Mouse (Mus musculus) heart, postnatal 0 days (tissue): Measurements from ENCODE around the gene Ckap2l. TPM values are rescaled to one million over a fixed set of nuclear protein-coding genes. Genes with fewer than 3 reads are reported as not detected.

Source experiments
- ATAC-seq: fragments of 200-750 bp; cut with Nextera tagmentation; 2 replicates; pipeline ENCODE4 v1.8.0; 2017; ENCODE audit warnings: low read depth, moderate number of reproducible peaks, moderate library complexity; ENCODE audit not compliant: insufficient read depth
- DNase-seq: peaks from one replicate; pipeline ENCODE4 v3.0.0-alpha.2; 2016; ENCODE audit warnings: low spot score
- H3K27ac ChIP-seq: fragments of 300-500 bp; sonication (generic); 2 replicates; pipeline ENCODE4 v1.5.1; 2014; ENCODE audit warnings: low read depth, mild to moderate bottlenecking
- H3K27me3 ChIP-seq: fragments of 300-500 bp; sonication (generic); 2 replicates; pipeline ENCODE4 v1.6.1; 2014; ENCODE audit warnings: low read length, mixed read lengths; ENCODE audit not compliant: control insufficient read depth, insufficient read depth
- H3K36me3 ChIP-seq: fragments of 300-500 bp; sonication (generic); replicated peaks from 2 replicates; pipeline ENCODE4 v1.6.1; 2014; ENCODE audit warnings: low read length, mixed read lengths; ENCODE audit not compliant: control insufficient read depth, insufficient read depth
- H3K4me1 ChIP-seq: fragments of 300-500 bp; sonication (generic); 2 replicates; pipeline ENCODE4 v1.6.1; 2014; ENCODE audit warnings: antibody characterized with exemption; ENCODE audit not compliant: control insufficient read depth, insufficient read depth
- H3K4me2 ChIP-seq: fragments of 300-500 bp; sonication (generic); 2 replicates; pipeline ENCODE4 v1.6.1; 2014; ENCODE audit warnings: low read depth, mild to moderate bottlenecking, low read length, moderate library complexity
- H3K4me3 ChIP-seq: fragments of 300-500 bp; sonication (generic); 2 replicates; pipeline ENCODE4 v1.5.1; 2014; ENCODE audit warnings: low read depth, low read length
- H3K9ac ChIP-seq: fragments of 300-500 bp; sonication (generic); replicated peaks from 2 replicates; pipeline ENCODE4 v1.6.1; 2014; ENCODE audit warnings: low read depth, low read length, mixed read lengths
- H3K9me3 ChIP-seq: fragments of 300-500 bp; sonication (generic); replicated peaks from 2 replicates; pipeline ENCODE4 v1.6.1; 2016; ENCODE audit warnings: low read length; ENCODE audit not compliant: control insufficient read depth
- CTCF ChIP-seq: IDR thresholded peaks from 2 replicates; pipeline ENCODE4 v1.5.1; 2016; ENCODE audit warnings: antibody characterized with exemption, control low read depth, low read depth
- EP300 ChIP-seq: IDR thresholded peaks from 2 replicates; pipeline ENCODE4 v1.6.1; 2016; ENCODE audit warnings: antibody characterized with exemption, low read depth
- WGBS: fragments of 180-500 bp; shearing (Covaris S2); extraction: QIAGEN DNeasy Blood & Tissue Kit; methylation state at CpG from one replicate; pipeline ENCODE4 v1.1.7; 2014; 5-methylcytosine and 5-hydroxymethylcytosine counted together
- polyA plus RNA-seq: library from polyadenylated mRNA; unstranded; fragments of >200 nt; fragmentation: Nextera tagmentation; extraction: Ambion mirVana; gene quantifications from 2 replicates; pipeline ENCODE4 v1.2.1, GENCODE M21; 2015
- total RNA-seq: library from RNA; depleted of rRNA; stranded (reverse); fragments of >200 nt; gene quantifications from 2 replicates; pipeline ENCODE4 v1.2.3, GENCODE M21; 2014; ENCODE audit warnings: low replicate concordance; rRNA removed

The Ckap2l gene
- 16.2 and 28.9 TPM in 2 replicates for total RNA-seq
- polyA plus RNA-seq: 12.3 and 12.6 TPM in 2 replicates

GRCm38 (mm10) chr2:129296671-129297588 is at the start of gene Ckap2l:
Gene Ckap2l (minus strand): TSS chr2:129297212.
- Histone ChIP-seq H3K9ac (peak within 1 kb of the TSS; percentile 75), H3K36me3 (no peaks in the 10 kb centered on the region), H3K4me1 (peaks cover 13% of the 10 kb centered on the region), H3K4me2 (peak within 1 kb of the TSS; percentile 89), H3K4me3 (peak within 1 kb of the TSS; percentile 93), H3K27ac (peak within 1 kb of the TSS; percentile 92), H3K27me3 (no peaks in the 10 kb centered on the region), H3K9me3 (no peaks in the 10 kb centered on the region)
- WGBS: under 1% methylated on average over 50 of the region's 50 CpGs
- no peak; the same call in 1 of the 2 replicates for TF ChIP-seq EP300
- no peak for TF ChIP-seq CTCF
- ATAC-seq: peak; percentile 100
- DNase-seq: peak; percentile 99

DNA sequence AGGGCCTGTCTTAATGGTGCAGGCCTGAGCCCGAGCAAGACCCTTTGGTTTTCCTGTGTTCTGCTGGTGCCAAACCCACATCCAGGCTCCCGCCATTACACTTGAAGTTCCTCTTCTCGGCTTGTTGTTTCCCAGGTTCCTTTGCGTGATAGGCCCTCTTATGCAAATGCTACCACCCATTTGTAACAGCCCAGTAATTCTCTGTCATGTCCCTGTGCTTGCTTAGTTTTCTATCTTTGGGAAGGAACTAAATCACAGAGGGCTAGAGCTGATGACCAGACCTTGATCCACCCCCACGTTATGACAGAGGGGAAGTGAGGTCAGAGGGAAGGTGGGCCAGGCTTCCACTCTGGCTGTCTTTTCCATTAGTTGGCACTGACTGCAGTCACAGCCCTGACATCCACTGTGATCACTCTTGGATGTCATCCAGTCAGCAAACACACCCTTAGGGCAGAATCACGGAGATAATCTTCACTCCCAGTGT is 41.2 kb upstream of the Ckap2l start:
- H3K4me3 ChIP-seq: no peak overlapping the region
- no peak for DNase-seq
- H3K36me3 ChIP-seq: no peaks in the 10 kb centered on the region
- 62% methylated on average over 6 of the region's 6 CpGs for whole genome bisulfite sequencing
- H3K27me3 ChIP-seq: no peaks in the 10 kb centered on the region
- no peak overlapping the region for H3K4me2 ChIP-seq
- no peak overlapping the region for H3K9ac ChIP-seq
- ATAC-seq: no peak
- H3K4me1 ChIP-seq: no peaks in the 10 kb centered on the region
- H3K9me3 ChIP-seq: peaks cover 7% of the 10 kb centered on the region; the same call in 1 of the 2 replicates
- no peak overlapping the region for H3K27ac ChIP-seq
- no peak for TF ChIP-seq CTCF
- no peak for TF ChIP-seq EP300

- no peak overlapping the region for H3K4me2 ChIP-seq
- H3K9ac ChIP-seq: no peak overlapping the region
- no peak overlapping the region for H3K4me3 ChIP-seq
- no peak overlapping the region for H3K27ac ChIP-seq
- ATAC-seq: no peak
- TF ChIP-seq CTCF (no peak), EP300 (no peak)
- no peak for DNase-seq
- no peaks in the 10 kb centered on the region for H3K9me3 ChIP-seq
- WGBS: 47% methylated on average over 4 of the region's 4 CpGs
- peaks cover 15% of the 10 kb centered on the region; the same call in 1 of the 2 replicates for H3K4me1 ChIP-seq
- H3K36me3 ChIP-seq: no peaks in the 10 kb centered on the region
- no peaks in the 10 kb centered on the region for H3K27me3 ChIP-seq
Observed at GRCm38 (mm10) chr2:129333471-129333870, 36.5 kb upstream of the Ckap2l start.

DNA sequence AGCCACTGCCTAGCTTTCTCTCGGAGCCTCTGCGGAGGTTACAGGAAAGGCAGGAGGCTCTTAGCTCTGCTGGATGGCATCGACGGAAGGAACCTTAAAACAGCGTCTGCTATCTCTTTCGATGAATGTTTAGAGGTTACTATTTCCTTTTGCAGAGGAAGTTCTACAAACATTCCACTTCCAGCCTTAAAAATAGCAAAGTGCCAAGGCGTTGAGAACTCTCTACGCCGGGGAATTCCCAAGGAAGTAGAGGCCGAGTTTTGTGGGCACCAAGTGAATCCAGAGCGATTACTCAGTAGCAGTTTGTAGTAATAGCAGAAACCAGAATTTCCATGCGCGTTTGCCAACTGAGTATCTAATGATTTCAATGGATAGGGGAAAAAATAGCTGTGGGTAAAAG is 33.5 kb upstream of the Ckap2l start:
- DNase-seq: no peak
- H3K9me3 ChIP-seq: no peaks in the 10 kb centered on the region; the same call in 1 of the 2 replicates
- no peak overlapping the region for H3K4me3 ChIP-seq
- peak overlapping the region; percentile 16; the same call in 1 of the 2 replicates for H3K4me2 ChIP-seq
- TF ChIP-seq EP300: no peak
- no peak for TF ChIP-seq CTCF
- ATAC-seq: no peak
- H3K27ac ChIP-seq: 0 out of 2 replicates have a peak overlapping the region, but pooled peaks have one; percentile 13
- H3K36me3 ChIP-seq: no peaks in the 10 kb centered on the region
- no peaks in the 10 kb centered on the region for H3K27me3 ChIP-seq
- H3K9ac ChIP-seq: no peak overlapping the region
- WGBS: 51% methylated on average over 13 of the region's 13 CpGs
- H3K4me1 ChIP-seq: peaks cover 15% of the 10 kb centered on the region; the same call in 1 of the 2 replicates

GRCm38 (mm10) chr2:129330024-129330423 is 33.0 kb upstream of the Ckap2l start:
- TF ChIP-seq CTCF: no peak
- DNase-seq (no peak), ATAC-seq (no peak)
- Histone ChIP-seq H3K4me3 (no peak overlapping the region), H3K27ac (0 out of 2 replicates have a peak overlapping the region, but pooled peaks have one; percentile 13), H3K4me1 (peaks cover 15% of the 10 kb centered on the region; the same call in 1 of the 2 replicates), H3K27me3 (no peaks in the 10 kb centered on the region), H3K9me3 (no peaks in the 10 kb centered on the region; the same call in 1 of the 2 replicates), H3K4me2 (0 out of 2 replicates have a peak overlapping the region, but pooled peaks have one; percentile 16), H3K9ac (no peak overlapping the region), H3K36me3 (no peaks in the 10 kb centered on the region)
- WGBS: 47% methylated on average over 7 of the region's 7 CpGs
